Mouse (Mus musculus): Measurements from ENCODE around the gene Srarp.

Srarp gene

GRCm38 (mm10) chr4:141387093-141387784 is 48.7 kb downstream of the Srarp start:
- DNase-seq: peak; percentile 81

DNA sequence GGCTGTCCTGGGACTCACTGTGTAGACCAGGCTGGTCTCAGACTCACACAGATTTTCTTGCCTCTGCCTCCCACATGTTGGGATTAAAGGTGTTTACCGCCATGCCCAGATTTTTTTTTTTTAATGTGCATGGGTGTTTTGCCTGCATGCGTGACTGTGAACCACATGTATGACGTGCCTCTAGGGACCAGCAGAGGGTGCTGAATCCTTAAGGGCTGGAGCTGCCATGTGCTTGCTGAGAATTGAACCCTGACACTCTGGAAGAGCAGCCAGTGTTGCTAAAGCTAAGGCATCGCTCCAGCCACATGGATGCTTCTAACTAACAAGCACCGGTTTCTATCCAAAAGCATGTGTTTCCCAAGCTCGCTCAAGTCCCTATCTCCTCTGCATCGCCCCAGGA is 49.8 kb downstream of the Srarp start:
- no peak for DNase-seq

DNA sequence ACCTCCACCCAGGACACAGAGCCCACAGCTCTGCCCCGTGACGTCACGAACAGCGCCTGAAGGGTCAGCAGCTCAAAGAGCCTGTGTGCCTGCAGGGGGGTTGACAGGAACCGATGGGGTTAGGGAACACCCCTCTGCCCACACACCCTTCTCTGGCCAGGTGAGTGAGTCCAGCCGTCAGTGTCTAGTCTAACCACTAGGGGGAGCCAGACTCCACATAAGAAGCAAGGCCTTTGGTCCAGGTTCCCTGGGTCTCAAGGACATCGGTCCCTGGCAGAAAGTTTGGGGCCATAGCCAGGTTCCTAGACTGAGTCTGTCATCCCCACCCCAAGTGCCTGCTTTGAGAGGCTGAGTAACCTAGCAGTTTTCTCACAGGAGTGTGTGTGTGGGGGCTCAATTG is 50.6 kb downstream of the Srarp start:
- peak; percentile 82 for DNase-seq
